Mouse (Mus musculus) kidney, adult 2 months (tissue): ENCODE measurements around the gene Cyb5r2.

ENCODE experiments used
- CTCF ChIP-seq: fragments of 200-500 bp; conservative IDR thresholded peaks from 2 replicates; pipeline ENCODE4 v1.5.1; 2011; ENCODE audit warnings: low read depth, mild to moderate bottlenecking, control low read depth, low read length, moderate library complexity, mixed read lengths; ENCODE audit not compliant: insufficient read depth, insufficient read length
- POLR2A ChIP-seq: fragments of 200-500 bp; IDR thresholded peaks from one replicate; pipeline ENCODE4 v1.6.1; 2011; ENCODE audit warnings: low read depth, low read length, control low read depth

- no peak for TF ChIP-seq CTCF
- no peak for TF ChIP-seq POLR2A
These were observed 35.3 kb downstream of the Cyb5r2 start for GRCm38 (mm10) chr7:107722536-107722935.
